ENCODE assay signal across 8 mouse cellular contexts in the genomic region with DNA sequence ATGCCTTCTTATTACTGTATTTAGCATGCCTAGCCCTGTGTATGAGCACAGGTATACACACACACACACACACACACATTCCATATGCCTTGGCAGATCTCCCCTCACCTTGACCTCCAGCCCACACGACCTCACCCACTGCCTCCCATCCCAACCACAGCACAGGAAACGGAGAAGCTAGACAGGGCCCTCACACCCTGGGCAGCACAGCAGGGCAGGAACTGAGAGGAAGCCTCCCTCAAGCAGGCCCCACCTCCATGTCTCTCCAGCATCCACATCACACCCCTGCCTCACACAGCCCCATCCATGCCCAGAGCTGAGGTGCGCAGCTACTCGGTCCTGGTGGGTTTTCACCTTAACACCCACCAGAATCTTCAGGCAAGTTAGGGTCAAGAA. TPM values are rescaled to one million over a fixed set of nuclear protein-coding genes. Genes with fewer than 3 reads are reported as not detected.
DNase-seq lines count a peak whose midpoint lies in the region; ATAC-seq and TF ChIP-seq lines count a peak whose summit lies in the region.

No protein-coding gene starts in this region.

- TF ChIP-seq POLR2A in spleen, adult 2 months (IDR thresholded peaks at IDR 0.05; ENCODE audit: low read depth, low read length): peak; percentile 20; the same call in 1 of the 2 replicates

- no peak for ATAC-seq in forebrain, embryonic 14.5 days
- ATAC-seq in kidney, embryonic 14.5 days (ENCODE audit: low FRiP score, low TSS enrichment): no peak

- peak overlapping the region; percentile 68 for H3K9ac ChIP-seq in forebrain, embryonic 14.5 days (ENCODE audit: low read length)
- peak overlapping the region; percentile 44; the same call in 1 of the 2 replicates for H3K9ac ChIP-seq in kidney, embryonic 14.5 days (ENCODE audit: low read depth, low read length)

- peak overlapping the region; percentile 59 for H3K4me2 ChIP-seq in forebrain, embryonic 14.5 days (ENCODE audit: low read length)
- peak overlapping the region; percentile 43 for H3K4me2 ChIP-seq in kidney, embryonic 14.5 days (replicated peaks; ENCODE audit: low read depth, low read length)

- peak overlapping the region; percentile 98 for H3K27ac ChIP-seq in forebrain, embryonic 14.5 days (ENCODE audit: low read depth, low read length)
- H3K27ac ChIP-seq in kidney, embryonic 14.5 days (ENCODE audit: low read depth, low read length): peak overlapping the region; percentile 63; the same call in 1 of the 2 replicates
- H3K27ac ChIP-seq in spleen, adult 2 months (ENCODE audit: insufficient read depth, low read length): peak overlapping the region; percentile 90

- whole genome bisulfite sequencing in forebrain, embryonic 14.5 days: 43% methylated on average over 4 of the region's 4 CpGs
- 48% methylated on average over 4 of the region's 4 CpGs for WGBS in kidney, embryonic 14.5 days
- 4% methylated on average over 4 of the region's 4 CpGs for WGBS in spleen, adult 2 months

- H3K27me3 ChIP-seq in forebrain, embryonic 14.5 days (replicated peaks; ENCODE audit: control insufficient read depth, insufficient read depth, low read length): no peaks in the 10 kb centered on the region
- no peaks in the 10 kb centered on the region for H3K27me3 ChIP-seq in kidney, embryonic 14.5 days (ENCODE audit: control insufficient read depth, insufficient read depth, low read length)
- no peaks in the 10 kb centered on the region for H3K27me3 ChIP-seq in spleen, adult 2 months (ENCODE audit: control insufficient read depth, insufficient read depth, low read length)

- no peak for TF ChIP-seq CTCF in spleen, adult 2 months (IDR thresholded peaks at IDR 0.05; ENCODE audit: extremely low read depth, insufficient read depth, insufficient read length, insufficient replicate concordance)

- peaks cover 40% of the 10 kb centered on the region for H3K4me1 ChIP-seq in forebrain, embryonic 14.5 days (ENCODE audit: control insufficient read depth, insufficient read depth, low read length)
- peaks cover 10% of the 10 kb centered on the region for H3K4me1 ChIP-seq in kidney, embryonic 14.5 days (ENCODE audit: control insufficient read depth, insufficient read depth, low read length)
- H3K4me1 ChIP-seq in spleen, adult 2 months (ENCODE audit: control insufficient read depth, insufficient read depth, insufficient read length): peaks cover 6% of the 10 kb centered on the region; the same call in 1 of the 2 replicates

- H3K4me3 ChIP-seq in forebrain, embryonic 14.5 days (ENCODE audit: low read depth, low read length): peak overlapping the region; percentile 39
- H3K4me3 ChIP-seq in kidney, embryonic 14.5 days (ENCODE audit: low read length): peak overlapping the region; percentile 25; the same call in 1 of the 2 replicates
- H3K4me3 ChIP-seq in spleen, adult 2 months (ENCODE audit: extremely low read depth, insufficient read depth, insufficient read length): peak overlapping the region; percentile 65

- H3K9me3 ChIP-seq in forebrain, embryonic 14.5 days (replicated peaks; ENCODE audit: control insufficient read depth, low read length): no peaks in the 10 kb centered on the region
- H3K9me3 ChIP-seq in kidney, embryonic 14.5 days (ENCODE audit: control insufficient read depth, low read length): peaks cover 8% of the 10 kb centered on the region; the same call in 1 of the 2 replicates

- H3K36me3 ChIP-seq in forebrain, embryonic 14.5 days (ENCODE audit: control insufficient read depth, insufficient read depth, low read length): peaks cover under 1% of the 10 kb centered on the region; the same call in 1 of the 2 replicates
- H3K36me3 ChIP-seq in kidney, embryonic 14.5 days (ENCODE audit: control insufficient read depth, insufficient read depth, low read length): peaks cover 13% of the 10 kb centered on the region
- H3K36me3 ChIP-seq in spleen, adult 2 months (ENCODE audit: control insufficient read depth, insufficient read depth, low read length): peaks cover 7% of the 10 kb centered on the region

- DNase-seq in adrenal gland, adult 2 months: peak; percentile 54
- DNase-seq in adrenal gland, postnatal 4 days (ENCODE audit: low spot score in 2 of 2): no peak
- no peak for DNase-seq in forebrain, embryonic 14.5 days (ENCODE audit: low spot score)
- peak; percentile 72 for DNase-seq in lung, postnatal 10 days
- peak in 1 of 2 experiments; percentile 61 for DNase-seq in spleen, adult 2 months (ENCODE audit: low read depth in 1 of 2, low spot score in 2 of 2)
- no peak for DNase-seq in embryo, embryonic 9.5 days (ENCODE audit: extremely low spot score)
- DNase-seq in embryo, embryonic 10 days (ENCODE audit: low spot score): no peak

RNA-seq across cellular contexts. Expression of a gene that starts 0.9 kb away (rescaled TPM):
- total RNA-seq in adrenal gland, adult 2 months (2021): 10 to 100 TPM in 1 of 2 experiments, 1 to 10 TPM in 1; 8.7 to 18.1 TPM
- polyA plus RNA-seq in adrenal gland, adult 2 months (2012; rRNA removed): 46.7 and 61.0 TPM in 2 replicates
- 10 to 100 TPM; 18.3 to 20.0 TPM for total RNA-seq in adrenal gland, postnatal 4 days (2021)
- polyA plus RNA-seq in forebrain, embryonic 14.5 days (2014; fragmentation: Nextera tagmentation; extraction: Ambion mirVana): 48.2 and 51.5 TPM in 2 replicates
- 12.4 and 15.4 TPM in 2 replicates for polyA plus RNA-seq in kidney, embryonic 14.5 days (2014; fragmentation: Nextera tagmentation; extraction: Ambion mirVana)
- 66.0 and 78.6 TPM in 2 replicates for polyA plus RNA-seq in spleen, adult 2 months (2012; rRNA removed)

RNA-seq across cellular contexts. Expression of a gene that starts 30.5 kb away (rescaled TPM):
- 10 to 100 TPM in 1 of 2 experiments, 1 to 10 TPM in 1; 4.9 to 10.9 TPM for total RNA-seq in adrenal gland, adult 2 months (2021)
- polyA plus RNA-seq in adrenal gland, adult 2 months (2012; rRNA removed): 18.1 and 26.5 TPM in 2 replicates
- 10 to 100 TPM; 11.8 to 14.5 TPM for total RNA-seq in adrenal gland, postnatal 4 days (2021)
- polyA plus RNA-seq in forebrain, embryonic 14.5 days (2014; fragmentation: Nextera tagmentation; extraction: Ambion mirVana): 1.1 and 1.4 TPM in 2 replicates
- polyA plus RNA-seq in kidney, embryonic 14.5 days (2014; fragmentation: Nextera tagmentation; extraction: Ambion mirVana): 6.1 and 10.2 TPM in 2 replicates
- 6.4 and 7.4 TPM in 2 replicates for polyA plus RNA-seq in spleen, adult 2 months (2012; rRNA removed)

RNA-seq across cellular contexts. Expression of a gene that starts 53.8 kb away (rescaled TPM):
- 1 to 10 TPM; 3.2 to 3.6 TPM for total RNA-seq in adrenal gland, adult 2 months (2021)
- polyA plus RNA-seq in adrenal gland, adult 2 months (2012; rRNA removed): 1.7 and 2.3 TPM in 2 replicates
- total RNA-seq in adrenal gland, postnatal 4 days (2021): 1 to 10 TPM; 3.9 to 4.2 TPM
- 3.7 and 5.3 TPM in 2 replicates for polyA plus RNA-seq in forebrain, embryonic 14.5 days (2014; fragmentation: Nextera tagmentation; extraction: Ambion mirVana)
- polyA plus RNA-seq in kidney, embryonic 14.5 days (2014; fragmentation: Nextera tagmentation; extraction: Ambion mirVana): 0.03 TPM in 2 replicates
- polyA plus RNA-seq in spleen, adult 2 months (2012; rRNA removed): 0.20 and 0.29 TPM in 2 replicates

Comparison
In these comparisons a context has a peak if more than half of its experiments do, and no peak if none do; other contexts are left out.
1. DNase-seq: peak in adrenal gland, adult 2 months (single experiment) and lung, postnatal 10 days (single experiment); none in adrenal gland, postnatal 4 days (0 of 2), forebrain, embryonic 14.5 days (single experiment), embryo, embryonic 9.5 days (single experiment) and embryo, embryonic 10 days (single experiment).
2. Peak in every context shown above with its lines, with median percentiles within 50 percentile points of each other: H3K27ac ChIP-seq and H3K4me3 ChIP-seq.